Mouse (Mus musculus): ENCODE data around the gene Aox1.

The Aox1 gene

GRCm38 (mm10) chr1:58065151-58065550 lies 35.4 kb downstream of the Aox1 start:
- in situ Hi-C loops (cut with MboI, MseI) = no loop called here

- in situ Hi-C loops (cut with MboI, MseI) = no loop called here
Measured at GRCm38 (mm10) chr1:58065606-58066005, 35.9 kb downstream of the Aox1 start.

GRCm38 (mm10) chr1:58069181-58069580 lies 39.5 kb downstream of the Aox1 start:
- in situ Hi-C loops (cut with MboI, MseI) = no loop called here

GRCm38 (mm10) chr1:58070091-58070490 lies 40.4 kb downstream of the Aox1 start:
- in situ Hi-C loops (cut with MboI, MseI) = no loop called here

GRCm38 (mm10) chr1:58071006-58071405 lies 41.3 kb downstream of the Aox1 start:
- in situ Hi-C loops (cut with MboI, MseI) = no loop called here

GRCm38 (mm10) chr1:58071509-58071908 lies 41.8 kb downstream of the Aox1 start:
- in situ Hi-C loops (cut with MboI, MseI) = no loop called here

- in situ Hi-C loops (cut with MboI, MseI) = no loop called here
Measured at GRCm38 (mm10) chr1:58072416-58072815, 42.7 kb downstream of the Aox1 start.

- in situ Hi-C loops (cut with MboI, MseI) = no loop called here
Measured at GRCm38 (mm10) chr1:58072991-58073730, 43.4 kb downstream of the Aox1 start.

GRCm38 (mm10) chr1:58074266-58074665 lies 44.5 kb downstream of the Aox1 start:
- in situ Hi-C loops (cut with MboI, MseI) = no loop called here

- in situ Hi-C loops (cut with MboI, MseI) = no loop called here
Measured at GRCm38 (mm10) chr1:58077882-58078281, 48.2 kb downstream of the Aox1 start.

- in situ Hi-C loops (cut with MboI, MseI) = no loop called here
Measured at GRCm38 (mm10) chr1:58078390-58078789, 48.7 kb downstream of the Aox1 start.

- in situ Hi-C loops (cut with MboI, MseI) = no loop called here
Measured at GRCm38 (mm10) chr1:58079689-58080088, 50.0 kb downstream of the Aox1 start.

- in situ Hi-C loops (cut with MboI, MseI) = no loop called here
Measured at GRCm38 (mm10) chr1:58080446-58080845, 50.7 kb downstream of the Aox1 start.

- in situ Hi-C loops (cut with MboI, MseI) = no loop called here
Measured at GRCm38 (mm10) chr1:58081356-58081755, 51.6 kb downstream of the Aox1 start.

GRCm38 (mm10) chr1:58089316-58089715 lies 59.6 kb downstream of the Aox1 start:
- in situ Hi-C loops (cut with MboI, MseI) = no loop called here

- in situ Hi-C loops (cut with MboI, MseI) = no loop called here
Measured at GRCm38 (mm10) chr1:58090191-58090590, 60.5 kb downstream of the Aox1 start.

- in situ Hi-C loops (cut with MboI, MseI) = no loop called here
Measured at GRCm38 (mm10) chr1:58091213-58091612, 61.5 kb downstream of the Aox1 start.

GRCm38 (mm10) chr1:58091992-58092560 lies 62.3 kb downstream of the Aox1 start:
- in situ Hi-C loops (cut with MboI, MseI) = no loop called here

GRCm38 (mm10) chr1:58097338-58097737 lies 67.6 kb downstream of the Aox1 start:
- in situ Hi-C loops (cut with MboI, MseI) = no loop called here

GRCm38 (mm10) chr1:58099119-58099518 lies 69.4 kb downstream of the Aox1 start:
- in situ Hi-C loops (cut with MboI, MseI) = no loop called here

- in situ Hi-C loops (cut with MboI, MseI) = no loop called here
Measured at GRCm38 (mm10) chr1:58101531-58102146, 71.9 kb downstream of the Aox1 start.

- in situ Hi-C loops (cut with MboI, MseI) = no loop called here
Measured at GRCm38 (mm10) chr1:58102494-58102893, 72.8 kb downstream of the Aox1 start.

GRCm38 (mm10) chr1:58105685-58106084 lies 76.0 kb downstream of the Aox1 start:
- in situ Hi-C loops (cut with MboI, MseI) = no loop called here

Data from T-helper 2 cell (primary cell).